Mouse (Mus musculus) CH12.LX (cell line): ENCODE results near the gene Gbp2b.
A peak's percentile ranks its signal among the peaks of the same experiment; 100 is the strongest.

Experiments
- CTCF ChIP-seq, 2 experiments: IDR thresholded peaks in 1 of 2; conservative IDR thresholded peaks in 1 of 2; 2 replicates each; pipeline ENCODE4 v1.5.1; 2011 to 2012; ENCODE audit warnings: low read depth in 2 of 2, low read length in 2 of 2, improper control_type of control experiment in 1 of 2, inconsistent platforms in 1 of 2, mild to moderate bottlenecking in 1 of 2, moderate library complexity in 1 of 2
- POLR2A ChIP-seq: IDR thresholded peaks from 2 replicates; pipeline ENCODE4 v1.6.1; 2011; ENCODE audit warnings: low read depth, mild to moderate bottlenecking, improper control_type of control experiment, low read length
- POLR2AphosphoS2 ChIP-seq: IDR thresholded peaks from 2 replicates; pipeline ENCODE4 v1.6.1; 2011; ENCODE audit warnings: low read depth, low read length, improper control_type of control experiment

GRCm38 (mm10) chr3:142559632-142560228 lies 34.9 kb upstream of the Gbp2b start, which contains the start of gene Gbp3:
- TF ChIP-seq POLR2AphosphoS2 (no peak), CTCF (conservative IDR thresholded peaks at IDR 0.05 in 1 of 2, IDR thresholded peaks at IDR 0.05 in 1 of 2; ENCODE audit: low read depth in 2 of 2, low read length in 2 of 2) (no peak), POLR2A (peak; percentile 52)
